Mouse (Mus musculus): Measurements from ENCODE around the gene Cel. TPM values are rescaled to one million over a fixed set of nuclear protein-coding genes. Genes with fewer than 3 reads are reported as not detected.

Cel gene
- polyA plus RNA-seq, 1 experiment from 2014 or later = 0.08 TPM

DNA sequence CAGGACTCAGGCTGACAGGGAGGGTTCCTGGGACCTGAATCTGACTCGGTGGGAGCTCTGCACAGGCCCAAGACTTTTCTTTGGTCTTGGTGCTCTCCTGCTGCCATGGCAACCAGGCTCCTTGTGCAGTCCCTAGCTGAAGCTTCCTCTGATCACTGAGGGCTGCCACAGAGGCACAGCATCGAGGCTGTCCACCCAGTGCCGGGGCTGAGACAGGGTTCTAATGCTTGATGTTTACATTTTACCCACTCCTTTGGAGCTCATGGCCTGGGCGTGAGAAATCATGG lies 25.6 kb downstream of the Cel start:
- no peak for ATAC-seq (ENCODE audit: insufficient number of reproducible peaks, low FRiP score, low TSS enrichment, low read depth)
- H3K9me3 ChIP-seq (replicated peaks) = no peaks in the 10 kb centered on the region
- H3K27me3 ChIP-seq = no peaks in the 10 kb centered on the region
- no peak overlapping the region for H3K4me2 ChIP-seq (replicated peaks)
- 48% methylated on average over 4 of the region's 4 CpGs for WGBS
- no peak overlapping the region for H3K9ac ChIP-seq
- peaks cover 81% of the 10 kb centered on the region for H3K4me1 ChIP-seq
- no peak overlapping the region for H3K4me3 ChIP-seq (replicated peaks)
- H3K27ac ChIP-seq (replicated peaks) = 0 out of 2 replicates have a peak overlapping the region, but pooled peaks have one; percentile 86
- peaks cover 16% of the 10 kb centered on the region for H3K36me3 ChIP-seq

DNA sequence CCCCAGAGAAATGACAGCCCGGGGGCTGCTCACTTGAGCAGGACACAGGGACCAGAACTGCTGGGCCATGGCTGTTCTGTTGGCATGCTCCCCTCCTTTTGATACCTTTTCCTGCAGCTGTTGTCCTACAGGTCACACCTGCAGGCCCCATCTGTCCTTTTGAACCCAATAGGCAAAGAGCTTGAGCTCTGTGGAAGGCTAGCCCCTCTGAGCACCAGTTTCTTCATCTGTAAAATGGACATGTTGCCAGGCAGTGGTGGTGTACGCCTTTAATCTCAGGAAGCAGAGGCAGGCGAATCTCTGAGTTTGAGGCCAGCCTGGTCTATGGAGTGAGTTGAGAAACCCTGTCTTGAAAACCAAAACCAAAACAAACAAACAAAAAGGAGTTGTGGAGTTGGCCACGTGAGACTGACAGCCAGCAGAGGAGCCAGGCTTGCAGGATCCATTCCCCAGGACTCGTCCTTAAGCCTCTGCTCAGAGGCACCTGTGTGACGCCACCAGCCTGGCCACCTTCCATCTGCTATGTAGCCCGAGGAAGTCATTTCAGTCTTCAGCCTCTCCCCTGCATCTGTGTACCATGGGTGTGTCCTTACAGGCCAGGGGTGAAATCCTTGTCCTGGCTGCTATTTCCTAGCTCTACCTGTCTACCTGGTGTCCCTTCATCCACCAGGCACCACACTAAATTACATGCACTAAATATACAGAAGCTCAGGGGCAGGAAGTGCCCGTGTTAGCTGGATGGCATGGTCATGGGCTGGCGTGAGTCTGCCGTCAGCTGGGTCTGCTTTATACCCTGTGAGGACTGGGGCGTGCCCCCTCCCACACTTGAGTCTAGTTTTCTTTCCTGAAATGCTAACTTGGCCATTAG lies 26.2 kb downstream of the Cel start:
- Histone ChIP-seq H3K27ac (replicated peaks) (peak overlapping the region; percentile 51; the same call in 1 of the 2 replicates), H3K4me1 (peaks cover 87% of the 10 kb centered on the region), H3K4me3 (replicated peaks) (no peak overlapping the region), H3K36me3 (peaks cover 10% of the 10 kb centered on the region), H3K9ac (no peak overlapping the region), H3K4me2 (replicated peaks) (no peak overlapping the region), H3K27me3 (no peaks in the 10 kb centered on the region), H3K9me3 (replicated peaks) (no peaks in the 10 kb centered on the region)
- WGBS = 75% methylated on average over 11 of the region's 11 CpGs
- no peak for ATAC-seq (ENCODE audit: insufficient number of reproducible peaks, low FRiP score, low TSS enrichment, low read depth)

DNA sequence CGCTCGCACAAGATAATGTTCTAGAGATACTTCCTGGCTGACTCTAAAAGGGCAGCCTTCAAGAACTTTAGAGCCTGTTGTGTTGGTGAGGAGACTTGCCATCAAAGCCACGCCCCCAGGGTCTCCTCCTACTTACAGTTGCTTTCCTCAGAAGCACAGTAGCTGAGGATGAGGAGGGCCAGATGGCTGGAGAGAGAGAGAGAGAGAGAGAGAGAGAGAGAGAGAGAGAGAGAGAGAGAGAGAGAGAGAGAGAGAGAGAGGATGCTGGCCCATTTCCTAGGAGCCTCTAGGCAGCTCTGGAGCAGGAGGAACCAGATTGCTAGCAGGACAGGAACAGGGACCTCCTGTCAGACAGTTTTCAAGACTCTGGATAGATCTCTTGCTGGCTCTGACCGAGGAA lies 27.0 kb downstream of the Cel start:
- H3K4me2 ChIP-seq (replicated peaks) = peak overlapping the region; percentile 72
- no peaks in the 10 kb centered on the region for H3K9me3 ChIP-seq (replicated peaks)
- peaks cover 95% of the 10 kb centered on the region for H3K4me1 ChIP-seq
- H3K27me3 ChIP-seq = no peaks in the 10 kb centered on the region
- H3K27ac ChIP-seq (replicated peaks) = peak overlapping the region; percentile 88
- no peak for ATAC-seq (ENCODE audit: insufficient number of reproducible peaks, low FRiP score, low TSS enrichment, low read depth)
- H3K4me3 ChIP-seq (replicated peaks) = peak overlapping the region; percentile 83
- H3K36me3 ChIP-seq = peaks cover 7% of the 10 kb centered on the region
- no peak overlapping the region for H3K9ac ChIP-seq
- 38% methylated on average over 4 of the region's 4 CpGs for WGBS

DNA sequence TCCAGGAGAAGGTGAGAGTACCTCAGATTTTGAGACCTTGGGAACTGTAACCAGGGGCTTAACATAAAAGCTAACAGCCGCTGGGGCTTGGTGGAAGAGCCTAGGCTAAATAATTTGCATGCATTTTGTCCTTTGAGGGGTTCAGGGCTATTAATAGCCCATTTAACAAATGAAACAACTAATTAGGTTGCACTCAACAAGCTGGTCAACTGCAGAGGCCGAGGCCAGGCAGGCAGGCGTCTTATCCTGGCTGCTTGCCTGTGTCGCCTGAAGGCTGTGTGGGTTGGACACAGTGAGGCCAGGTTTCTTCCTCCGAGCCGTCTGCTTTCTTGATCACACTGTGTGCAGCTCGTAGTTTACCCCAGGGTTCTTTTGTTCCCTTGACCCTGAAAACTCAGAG lies 27.6 kb downstream of the Cel start:
- no peak overlapping the region for H3K9ac ChIP-seq
- no peak for ATAC-seq (ENCODE audit: insufficient number of reproducible peaks, low FRiP score, low TSS enrichment, low read depth)
- peak overlapping the region; percentile 72 for H3K4me2 ChIP-seq (replicated peaks)
- no peaks in the 10 kb centered on the region for H3K27me3 ChIP-seq
- peak overlapping the region; percentile 83 for H3K4me3 ChIP-seq (replicated peaks)
- H3K4me1 ChIP-seq = peaks cover 98% of the 10 kb centered on the region
- H3K36me3 ChIP-seq = peaks cover 4% of the 10 kb centered on the region
- 26% methylated on average over 7 of the region's 7 CpGs for WGBS
- peak overlapping the region; percentile 88 for H3K27ac ChIP-seq (replicated peaks)
- no peaks in the 10 kb centered on the region for H3K9me3 ChIP-seq (replicated peaks)

DNA sequence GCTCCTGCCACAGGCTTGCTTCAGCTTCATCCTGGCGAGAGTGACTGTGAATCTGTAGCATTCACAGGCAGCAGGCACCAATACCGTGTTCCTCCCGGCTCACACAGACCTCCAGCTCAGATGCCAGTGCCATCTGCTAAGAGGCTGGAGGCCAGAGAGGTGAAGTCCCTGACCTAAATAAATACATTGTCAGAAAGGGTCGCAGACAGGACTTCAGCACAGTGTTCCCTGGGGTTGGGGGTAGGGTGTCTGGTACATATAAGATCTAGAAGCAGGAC lies 28.0 kb downstream of the Cel start:
- no peak for ATAC-seq (ENCODE audit: insufficient number of reproducible peaks, low FRiP score, low TSS enrichment, low read depth)
- peak overlapping the region; percentile 88 for H3K27ac ChIP-seq (replicated peaks)
- H3K27me3 ChIP-seq = no peaks in the 10 kb centered on the region
- H3K9me3 ChIP-seq (replicated peaks) = no peaks in the 10 kb centered on the region
- peaks cover 98% of the 10 kb centered on the region for H3K4me1 ChIP-seq
- H3K9ac ChIP-seq = 0 out of 2 replicates have a peak overlapping the region, but pooled peaks have one; percentile 7
- H3K4me3 ChIP-seq (replicated peaks) = peak overlapping the region; percentile 83
- H3K36me3 ChIP-seq = no peaks in the 10 kb centered on the region; the same call in 1 of the 2 replicates
- peak overlapping the region; percentile 72 for H3K4me2 ChIP-seq (replicated peaks)
- 20% methylated on average over 4 of the region's 4 CpGs for WGBS

DNA sequence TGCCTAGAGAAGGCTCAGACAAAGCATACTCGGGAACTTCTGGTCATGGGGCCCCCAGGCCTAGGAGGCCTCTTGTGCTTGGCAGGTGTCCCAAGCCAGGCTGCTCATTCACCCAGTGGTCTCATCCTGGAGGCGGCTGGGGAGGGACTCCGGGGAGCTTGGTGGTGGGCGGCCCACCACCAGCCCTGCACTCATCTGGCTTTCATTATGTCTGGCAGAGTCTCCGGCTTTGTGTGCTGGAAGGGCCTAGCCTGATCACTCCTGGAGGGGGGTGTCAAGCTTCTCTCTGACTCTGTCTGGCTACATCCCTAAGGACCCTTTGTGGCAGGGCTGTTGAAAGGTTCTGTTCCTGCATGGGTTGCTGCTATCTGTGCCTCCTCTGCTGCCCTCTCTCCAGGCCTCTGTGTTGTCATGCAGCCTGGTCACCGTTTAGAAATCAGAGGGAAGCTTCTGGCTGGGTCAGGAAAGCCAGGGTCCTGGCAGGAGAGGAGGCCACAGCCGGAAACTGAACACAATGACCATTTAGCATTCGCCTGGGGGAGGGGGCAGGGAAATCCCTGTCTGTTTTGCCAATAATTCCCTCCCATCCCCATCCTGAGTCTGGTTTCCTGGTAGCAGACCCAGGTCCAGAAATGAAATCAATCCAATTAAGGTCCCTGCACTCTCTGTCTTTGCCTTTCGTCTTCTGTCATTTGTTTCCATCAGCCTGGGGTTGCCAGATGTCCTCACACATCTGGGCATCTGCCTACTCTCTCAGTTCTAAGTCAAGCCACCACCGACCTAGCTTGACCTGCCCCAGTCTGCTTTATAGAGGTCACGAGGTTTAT lies 28.6 kb downstream of the Cel start:
- Histone ChIP-seq H3K4me2 (replicated peaks) (peak overlapping the region; percentile 72), H3K27me3 (no peaks in the 10 kb centered on the region), H3K4me1 (peaks cover 98% of the 10 kb centered on the region), H3K9ac (peak overlapping the region; percentile 68), H3K4me3 (replicated peaks) (peak overlapping the region; percentile 83), H3K36me3 (no peaks in the 10 kb centered on the region), H3K9me3 (replicated peaks) (no peaks in the 10 kb centered on the region), H3K27ac (replicated peaks) (peak overlapping the region; percentile 88)
- 24% methylated on average over 11 of the region's 11 CpGs for WGBS
- ATAC-seq (ENCODE audit: insufficient number of reproducible peaks, low FRiP score, low TSS enrichment, low read depth) = peak; percentile 67

DNA sequence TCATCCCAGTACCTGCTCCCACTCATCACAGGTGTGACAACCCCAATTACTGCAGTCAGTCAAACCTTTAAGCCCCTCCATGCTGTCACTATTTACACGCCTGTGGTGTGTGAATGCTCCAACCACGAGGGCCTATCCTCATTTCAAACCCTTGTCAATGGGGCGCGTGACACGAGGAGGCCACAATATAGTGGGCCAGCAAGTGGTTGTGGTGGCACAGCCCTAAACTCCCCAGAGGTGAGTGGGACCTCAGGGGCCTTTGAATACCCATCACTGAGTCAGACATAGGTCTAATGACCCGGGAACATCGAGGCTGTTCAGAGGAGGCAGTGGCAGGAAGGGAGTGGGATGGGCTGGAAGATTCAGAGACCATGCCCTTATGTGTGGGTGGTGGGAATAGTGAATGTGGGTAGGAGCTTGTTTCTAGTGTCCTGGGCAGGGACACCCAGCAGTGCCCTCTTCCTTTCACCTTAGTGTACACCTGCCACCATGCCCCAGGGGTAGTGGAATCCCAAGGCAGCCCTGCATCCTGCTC lies 29.2 kb downstream of the Cel start:
- H3K9me3 ChIP-seq (replicated peaks) = no peaks in the 10 kb centered on the region
- peak overlapping the region; percentile 72 for H3K4me2 ChIP-seq (replicated peaks)
- peak overlapping the region; percentile 68 for H3K9ac ChIP-seq
- H3K27ac ChIP-seq (replicated peaks) = peak overlapping the region; percentile 88
- 35% methylated on average over 7 of the region's 7 CpGs for WGBS
- no peak for ATAC-seq (ENCODE audit: insufficient number of reproducible peaks, low FRiP score, low TSS enrichment, low read depth)
- peak overlapping the region; percentile 83 for H3K4me3 ChIP-seq (replicated peaks)
- peaks cover 97% of the 10 kb centered on the region for H3K4me1 ChIP-seq
- H3K27me3 ChIP-seq = no peaks in the 10 kb centered on the region
- no peaks in the 10 kb centered on the region for H3K36me3 ChIP-seq

DNA sequence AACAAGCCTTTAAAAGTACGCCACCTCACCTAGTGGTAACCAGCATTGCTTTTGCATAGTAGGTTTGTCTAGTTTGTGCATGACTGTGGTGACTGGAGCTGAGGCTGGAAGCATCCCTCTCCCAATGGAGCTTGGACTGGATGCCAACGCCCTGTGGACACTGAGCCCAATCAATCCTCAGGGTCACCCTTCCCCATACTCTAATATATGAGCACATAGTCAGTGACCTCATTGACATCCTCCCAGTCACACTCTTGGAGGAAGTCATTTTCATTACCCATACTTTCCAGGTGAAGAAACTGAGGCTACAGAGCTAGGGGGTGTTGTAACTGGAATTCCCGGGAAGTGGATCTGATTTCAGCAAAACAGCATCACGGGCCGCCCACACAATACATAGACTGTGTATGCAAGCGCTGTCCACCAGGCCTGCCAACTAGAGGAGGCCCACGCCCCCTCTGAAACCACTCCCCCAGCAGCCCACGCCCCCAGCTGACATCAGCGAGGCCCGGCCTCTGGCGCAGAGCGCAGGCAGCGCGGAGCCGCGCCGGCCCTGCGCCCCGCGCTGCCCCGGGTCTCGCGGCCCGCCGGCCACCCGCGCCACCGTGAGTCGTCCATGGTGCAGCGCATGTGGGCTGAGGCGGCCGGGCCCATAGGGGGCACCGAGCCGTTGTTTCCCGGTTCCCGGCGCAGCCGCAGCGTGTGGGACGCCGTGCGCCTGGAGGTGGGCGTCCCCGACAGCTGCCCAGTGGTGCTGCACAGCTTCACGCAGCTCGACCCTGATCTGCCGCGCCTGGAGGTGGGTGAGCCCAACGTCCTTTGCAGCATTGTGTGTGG lies 30.0 kb downstream of the Cel start:
- H3K27ac ChIP-seq (replicated peaks) = peak overlapping the region; percentile 88
- 3% methylated on average over 49 of the region's 49 CpGs for whole genome bisulfite sequencing

DNA sequence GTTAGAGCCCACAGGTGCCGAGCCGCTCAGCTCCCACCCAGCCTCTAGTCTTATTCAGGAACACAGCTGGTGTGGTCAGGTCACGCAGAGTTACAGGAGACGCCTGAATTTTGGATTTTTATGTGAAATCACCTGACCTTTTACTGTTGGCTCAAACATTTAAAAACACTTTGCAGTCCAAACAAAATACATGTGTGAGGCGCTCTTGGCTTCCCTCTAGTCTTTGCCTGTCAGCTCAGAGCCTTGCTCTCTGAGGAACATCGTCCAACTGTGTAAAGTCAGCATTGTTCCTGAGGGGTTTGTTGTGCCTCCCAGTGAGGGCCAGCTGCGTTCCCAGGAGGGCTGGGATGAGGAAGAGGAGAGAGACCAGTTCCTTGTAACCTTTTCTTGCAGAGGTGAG lies 32.9 kb downstream of the Cel start:
- Histone ChIP-seq H3K36me3 (no peaks in the 10 kb centered on the region), H3K4me2 (replicated peaks) (no peak overlapping the region), H3K27me3 (no peaks in the 10 kb centered on the region), H3K9ac (no peak overlapping the region), H3K27ac (replicated peaks) (peak overlapping the region; percentile 63; the same call in 1 of the 2 replicates), H3K9me3 (replicated peaks) (no peaks in the 10 kb centered on the region), H3K4me3 (replicated peaks) (no peak overlapping the region), H3K4me1 (peaks cover 95% of the 10 kb centered on the region)
- ATAC-seq (ENCODE audit: insufficient number of reproducible peaks, low FRiP score, low TSS enrichment, low read depth) = no peak
- WGBS = 54% methylated on average over 7 of the region's 7 CpGs

More for the DNA sequence above, 30.0 kb downstream of the Cel start:
- peaks cover 97% of the 10 kb centered on the region for H3K4me1 ChIP-seq
- ATAC-seq (ENCODE audit: insufficient number of reproducible peaks, low FRiP score, low TSS enrichment, low read depth) = peak; percentile 92
- H3K27me3 ChIP-seq = no peaks in the 10 kb centered on the region
- peak overlapping the region; percentile 68 for H3K9ac ChIP-seq
- H3K4me2 ChIP-seq (replicated peaks) = peak overlapping the region; percentile 72
- H3K36me3 ChIP-seq = no peaks in the 10 kb centered on the region
- peak overlapping the region; percentile 83 for H3K4me3 ChIP-seq (replicated peaks)
- H3K9me3 ChIP-seq (replicated peaks) = no peaks in the 10 kb centered on the region

DNA sequence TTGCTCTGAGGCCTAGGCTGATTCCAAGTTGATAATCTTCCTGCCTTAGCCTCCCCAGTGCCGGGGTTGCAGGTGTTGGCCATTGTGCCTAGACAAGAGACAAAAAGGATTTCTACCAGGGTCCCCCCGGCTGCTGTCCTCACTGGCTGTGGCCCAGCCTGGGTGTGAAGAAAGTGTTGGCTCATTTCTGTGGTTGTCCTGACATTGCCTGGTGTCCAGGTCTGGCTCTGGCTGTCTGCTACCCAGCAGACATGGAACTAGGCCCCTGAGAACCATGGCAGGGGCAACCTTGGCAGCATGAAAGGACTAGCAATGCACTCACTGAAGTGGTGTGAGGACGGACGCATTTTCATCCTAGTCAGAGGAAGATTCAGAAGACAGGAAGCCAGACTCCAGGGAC lies 33.3 kb downstream of the Cel start:
- Histone ChIP-seq H3K4me1 (peaks cover 95% of the 10 kb centered on the region), H3K9me3 (replicated peaks) (no peaks in the 10 kb centered on the region), H3K36me3 (no peaks in the 10 kb centered on the region), H3K4me2 (replicated peaks) (no peak overlapping the region), H3K27me3 (no peaks in the 10 kb centered on the region), H3K27ac (replicated peaks) (peak overlapping the region; percentile 63), H3K9ac (no peak overlapping the region), H3K4me3 (replicated peaks) (no peak overlapping the region)
- WGBS = 71% methylated on average over 4 of the region's 4 CpGs
- no peak for ATAC-seq (ENCODE audit: insufficient number of reproducible peaks, low FRiP score, low TSS enrichment, low read depth)

DNA sequence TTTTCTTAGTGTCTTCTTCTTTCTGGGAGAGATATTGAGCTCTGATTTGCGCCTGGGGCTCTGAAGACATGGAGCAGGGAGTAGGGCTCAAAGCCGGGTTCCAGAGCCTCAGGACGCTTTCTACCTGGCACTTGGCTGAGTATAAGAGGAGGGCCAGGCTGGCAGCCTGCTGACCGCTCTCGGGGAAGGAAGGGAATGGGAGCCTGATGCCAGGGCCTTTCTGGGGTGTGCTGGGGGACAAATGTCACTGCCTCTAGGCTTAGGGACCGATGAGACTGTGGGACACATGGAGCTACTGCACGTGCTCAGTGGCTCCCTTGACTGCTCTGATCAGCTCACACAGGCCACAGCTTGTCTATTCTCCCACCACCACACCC lies 34.9 kb downstream of the Cel start:
- no peaks in the 10 kb centered on the region for H3K27me3 ChIP-seq
- H3K27ac ChIP-seq (replicated peaks) = 0 out of 2 replicates have a peak overlapping the region, but pooled peaks have one; percentile 19
- H3K4me1 ChIP-seq = peaks cover 96% of the 10 kb centered on the region
- H3K9me3 ChIP-seq (replicated peaks) = no peaks in the 10 kb centered on the region
- 67% methylated on average over 7 of the region's 7 CpGs for WGBS
- no peak for ATAC-seq (ENCODE audit: insufficient number of reproducible peaks, low FRiP score, low TSS enrichment, low read depth)
- no peak overlapping the region for H3K4me3 ChIP-seq (replicated peaks)
- no peak overlapping the region for H3K4me2 ChIP-seq (replicated peaks)
- no peak overlapping the region for H3K9ac ChIP-seq
- no peaks in the 10 kb centered on the region for H3K36me3 ChIP-seq
